Mouse (Mus musculus): ENCODE results near the gene Tifa.

DNA sequence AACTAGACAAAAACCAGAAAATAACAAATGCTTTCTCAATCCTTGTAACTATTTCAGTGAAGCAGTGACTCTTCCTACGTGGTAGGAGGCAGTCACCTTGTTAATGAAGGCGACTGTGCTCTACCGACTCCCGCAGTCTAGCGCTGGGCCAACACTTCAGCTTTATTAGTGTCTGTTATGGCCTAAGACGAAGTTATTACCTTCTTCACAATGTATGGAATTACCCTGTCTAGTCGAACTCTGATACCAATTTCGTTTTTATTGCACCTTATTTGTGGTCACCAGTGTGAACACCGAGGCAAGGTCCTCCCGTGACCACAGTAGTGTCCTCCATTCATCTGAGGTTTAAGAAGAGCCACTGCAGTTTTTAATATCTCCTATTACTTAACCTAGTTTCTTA is 40.6 kb downstream of the Tifa start:
- TF ChIP-seq PAX5 (IDR thresholded peaks at IDR 0.05; ENCODE audit: low read length) (no peak), POLR2A (IDR thresholded peaks at IDR 0.05; ENCODE audit: low read depth, low read length) (no peak), USF1 (IDR thresholded peaks at IDR 0.05; ENCODE audit: low read depth, low read length) (no peak)

Measured in CH12.LX (cell line).